Mouse (Mus musculus): ENCODE results near the gene Pkd1.

- TF ChIP-seq EP300 (IDR thresholded peaks at IDR 0.05; ENCODE audit: low read depth) (no peak), CTCF (IDR thresholded peaks at IDR 0.05; ENCODE audit: low read depth) (peak; percentile 39)
Measured at GRCm38 (mm10) chr17:24530361-24531050, 19.1 kb upstream of the Pkd1 start.

Measured in heart, postnatal 0 days (tissue).